Mouse (Mus musculus) 3134 (cell line): ENCODE results near the gene Efna5.
A peak's percentile ranks its signal among the peaks of the same experiment; 100 is the strongest.

Source experiments
- DNase-seq: peaks from one replicate; pipeline ENCODE4 v3.0.0-alpha.2; 2011; ENCODE audit warnings: low spot score; ENCODE audit not compliant: insufficient read length; ENCODE audit errors: extremely low read depth

The Efna5 gene

GRCm38 (mm10) chr17:62789291-62790290 is 91.5 kb downstream of the Efna5 start:
- DNase-seq, result no peak

- no peak for DNase-seq
These were observed 92.3 kb downstream of the Efna5 start for GRCm38 (mm10) chr17:62788783-62789182.

GRCm38 (mm10) chr17:62787855-62788254 is 93.3 kb downstream of the Efna5 start:
- DNase-seq, result no peak

GRCm38 (mm10) chr17:62786602-62786907 is 94.6 kb downstream of the Efna5 start:
- DNase-seq, result no peak

- no peak for DNase-seq
These were observed 95.1 kb downstream of the Efna5 start for GRCm38 (mm10) chr17:62785781-62786601.

GRCm38 (mm10) chr17:62784274-62785171 is 96.6 kb downstream of the Efna5 start:
- no peak for DNase-seq

- peak; percentile 46 for DNase-seq
These were observed 97.4 kb downstream of the Efna5 start for GRCm38 (mm10) chr17:62783524-62784273.

- DNase-seq, result no peak
These were observed 98.2 kb downstream of the Efna5 start for GRCm38 (mm10) chr17:62782826-62783404.

- DNase-seq, result no peak
These were observed 100.0 kb downstream of the Efna5 start for GRCm38 (mm10) chr17:62781120-62781519.

- DNase-seq, result no peak
These were observed 103.1 kb downstream of the Efna5 start for GRCm38 (mm10) chr17:62777858-62778564.

GRCm38 (mm10) chr17:62776710-62777109 is 104.4 kb downstream of the Efna5 start:
- DNase-seq, result no peak

GRCm38 (mm10) chr17:62775976-62776375 is 105.1 kb downstream of the Efna5 start:
- no peak for DNase-seq

GRCm38 (mm10) chr17:62775401-62775800 is 105.7 kb downstream of the Efna5 start:
- DNase-seq, result no peak

GRCm38 (mm10) chr17:62774749-62775148 is 106.4 kb downstream of the Efna5 start:
- no peak for DNase-seq

- DNase-seq, result no peak
These were observed 114.4 kb downstream of the Efna5 start for GRCm38 (mm10) chr17:62766705-62767104.

- no peak for DNase-seq
These were observed 116.0 kb downstream of the Efna5 start for GRCm38 (mm10) chr17:62765165-62765564.

- no peak for DNase-seq
These were observed 124.2 kb downstream of the Efna5 start for GRCm38 (mm10) chr17:62756951-62757350.

- DNase-seq, result no peak
These were observed 125.5 kb downstream of the Efna5 start for GRCm38 (mm10) chr17:62755635-62756034.

GRCm38 (mm10) chr17:62754638-62755037 is 126.5 kb downstream of the Efna5 start:
- no peak for DNase-seq
